Mouse (Mus musculus): ENCODE measurements at regions not wholly inside any gene's neighbourhood (a gene's known extent, or its start where the extent isn't known, plus 50 kb on each side); places are given as distances from the start of the nearest gene placed in this dataset.

DNA sequence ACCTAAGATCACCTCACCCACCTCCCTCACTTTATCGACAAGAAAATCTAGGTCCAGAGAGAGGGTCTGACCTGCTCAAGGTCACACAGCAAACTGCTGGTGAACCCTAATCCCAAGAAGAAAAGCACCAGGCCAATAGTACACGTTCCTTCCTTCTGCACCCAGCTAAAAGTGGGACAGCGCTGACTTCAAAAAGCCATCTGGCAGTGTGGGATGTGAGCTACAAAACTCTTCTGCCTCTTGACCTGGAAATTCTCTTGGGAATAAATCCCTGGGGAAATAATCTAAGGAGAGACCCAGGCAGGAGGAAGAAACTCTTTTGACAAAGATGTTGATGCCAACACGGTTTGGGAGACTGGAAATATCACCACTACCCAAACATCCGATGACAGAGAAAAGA, 175.4 kb downstream of the Cct6b start:
- no peak for DNase-seq (ENCODE audit: low spot score)

DNA sequence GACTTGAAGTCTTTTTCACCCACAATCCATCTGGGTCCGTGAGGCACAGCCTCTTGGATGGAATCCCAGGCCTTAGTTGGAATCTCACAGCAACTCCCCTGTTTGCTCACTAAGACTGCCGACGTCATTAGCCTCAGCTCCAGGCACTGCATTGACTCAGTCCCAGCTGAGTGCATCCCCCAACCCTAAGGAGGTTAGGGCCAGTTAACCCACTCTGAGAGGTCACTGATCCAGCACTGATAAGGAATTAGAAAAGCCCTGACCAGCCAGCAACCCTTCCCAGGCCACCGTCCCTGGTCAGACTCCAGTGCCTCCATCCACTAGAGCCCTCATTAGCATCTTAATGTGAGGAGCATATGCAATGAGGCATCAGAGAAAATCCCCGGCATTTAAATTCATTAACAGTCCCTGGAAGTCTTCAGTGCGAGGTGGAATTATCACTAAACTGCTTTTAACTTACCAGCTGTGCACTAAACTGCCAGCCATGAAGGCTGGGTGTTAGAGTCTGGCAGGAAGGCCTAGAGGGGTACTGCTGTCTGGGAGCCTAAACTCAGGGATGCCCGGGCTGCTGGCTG, 184.2 kb downstream of the Cct6b start:
- DNase-seq (ENCODE audit: low spot score), result no peak

DNA sequence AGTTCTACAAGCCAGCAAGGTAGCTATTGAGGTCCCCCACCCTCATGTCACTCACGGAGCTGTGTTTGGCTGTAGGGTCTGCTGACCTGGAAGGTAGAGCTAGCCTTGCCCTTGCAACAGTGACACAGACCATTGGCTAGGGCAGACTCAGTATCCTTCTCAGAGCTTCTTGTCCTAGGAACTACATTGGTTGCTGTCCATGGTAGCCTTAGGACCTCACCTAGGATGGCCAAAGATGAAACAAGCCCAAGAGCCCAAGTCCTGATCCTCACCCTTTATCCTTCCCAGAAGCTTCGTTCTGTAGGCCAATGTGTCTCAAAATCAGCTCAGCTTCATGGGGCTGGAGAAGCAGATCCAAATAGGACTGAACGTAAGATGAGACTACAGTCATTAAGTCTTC, 187.3 kb downstream of the Tmem132e start:
- no peak for DNase-seq (ENCODE audit: low spot score)

DNA sequence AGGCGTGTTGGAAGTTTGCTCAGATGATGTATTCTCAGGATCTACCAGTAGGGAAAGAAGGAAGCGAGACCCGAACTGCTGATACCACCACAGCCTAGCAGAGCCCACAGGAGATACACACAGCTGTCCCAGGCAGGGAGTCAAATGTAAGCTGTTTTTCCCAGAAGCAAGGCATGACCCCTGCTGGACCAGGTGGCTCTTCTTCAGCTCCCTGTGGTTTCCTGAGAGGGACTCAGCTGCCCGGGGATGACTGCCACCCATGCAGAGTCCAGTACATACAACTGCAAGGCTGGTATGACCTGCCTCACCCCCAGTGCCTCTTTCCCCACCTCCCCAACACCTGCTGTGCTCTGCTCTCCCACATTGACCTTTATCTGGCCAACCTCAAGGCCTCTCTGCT, 184.4 kb downstream of the Tmem132e start:
- no peak for DNase-seq (ENCODE audit: low spot score)

DNA sequence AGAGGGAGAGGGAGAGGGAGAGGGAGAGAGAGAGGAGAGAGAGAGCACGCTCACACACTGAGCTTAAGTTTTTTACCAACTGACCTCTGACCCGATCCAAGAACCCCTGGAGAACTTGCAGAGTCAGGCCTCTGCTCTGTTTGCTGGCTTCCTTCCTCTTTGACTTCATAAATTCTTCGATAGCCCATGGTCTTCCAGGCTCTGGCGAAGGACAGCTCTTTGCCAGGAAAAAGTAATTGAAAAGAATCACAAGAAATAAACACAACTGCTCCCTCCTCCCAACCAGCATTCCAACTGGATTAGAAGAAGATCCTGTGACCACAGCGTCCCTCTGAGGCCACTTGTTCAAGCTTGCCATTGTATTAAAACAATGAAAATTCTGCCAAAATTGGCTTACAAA, 182.8 kb downstream of the Tmem132e start:
- DNase-seq (ENCODE audit: low spot score), result no peak

DNA sequence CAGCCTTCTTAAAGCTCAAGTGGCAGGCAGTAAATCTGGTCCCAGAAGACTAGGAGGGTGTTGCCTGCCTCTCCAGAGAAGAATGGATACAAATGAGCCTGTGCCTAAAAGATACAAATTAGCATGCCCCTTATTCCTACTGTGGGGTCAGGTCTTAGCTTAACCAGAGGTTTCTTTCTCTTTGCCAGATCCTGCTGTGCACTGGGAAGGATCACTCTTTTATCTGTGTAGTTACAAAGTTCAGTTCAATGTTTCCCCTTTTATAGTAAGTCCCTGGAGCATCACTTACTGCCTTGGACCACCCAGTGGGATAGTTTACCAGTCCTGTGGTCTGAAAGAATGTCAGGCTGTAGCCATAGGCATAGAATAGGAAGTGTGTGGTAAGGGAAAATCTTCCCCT, 181.1 kb downstream of the Tmem132e start:
- no peak for DNase-seq (ENCODE audit: low spot score)

DNA sequence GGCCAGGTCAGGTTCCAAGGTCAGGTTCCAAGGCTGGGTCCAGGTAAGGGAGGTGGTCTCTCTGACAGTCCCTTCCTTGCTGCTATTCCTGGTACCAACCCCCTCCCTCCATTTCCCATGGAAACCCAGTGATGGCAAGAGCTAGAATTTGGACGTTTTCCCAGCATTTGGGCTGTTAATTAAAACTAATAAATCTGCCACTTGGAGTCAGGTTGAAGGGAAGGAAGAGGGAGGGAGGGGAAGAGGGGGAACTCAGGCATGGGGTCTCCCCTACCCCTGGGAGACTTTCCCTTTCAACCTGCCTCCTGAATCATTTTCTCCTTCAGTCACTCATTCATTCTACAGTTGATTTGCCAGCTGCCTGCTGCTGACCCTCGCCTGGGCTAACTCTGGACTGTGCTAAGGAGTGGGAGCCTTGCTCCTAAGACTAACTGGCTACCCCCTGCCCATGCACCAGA, 179.5 kb downstream of the Tmem132e start:
- DNase-seq (ENCODE audit: low spot score), result no peak

DNA sequence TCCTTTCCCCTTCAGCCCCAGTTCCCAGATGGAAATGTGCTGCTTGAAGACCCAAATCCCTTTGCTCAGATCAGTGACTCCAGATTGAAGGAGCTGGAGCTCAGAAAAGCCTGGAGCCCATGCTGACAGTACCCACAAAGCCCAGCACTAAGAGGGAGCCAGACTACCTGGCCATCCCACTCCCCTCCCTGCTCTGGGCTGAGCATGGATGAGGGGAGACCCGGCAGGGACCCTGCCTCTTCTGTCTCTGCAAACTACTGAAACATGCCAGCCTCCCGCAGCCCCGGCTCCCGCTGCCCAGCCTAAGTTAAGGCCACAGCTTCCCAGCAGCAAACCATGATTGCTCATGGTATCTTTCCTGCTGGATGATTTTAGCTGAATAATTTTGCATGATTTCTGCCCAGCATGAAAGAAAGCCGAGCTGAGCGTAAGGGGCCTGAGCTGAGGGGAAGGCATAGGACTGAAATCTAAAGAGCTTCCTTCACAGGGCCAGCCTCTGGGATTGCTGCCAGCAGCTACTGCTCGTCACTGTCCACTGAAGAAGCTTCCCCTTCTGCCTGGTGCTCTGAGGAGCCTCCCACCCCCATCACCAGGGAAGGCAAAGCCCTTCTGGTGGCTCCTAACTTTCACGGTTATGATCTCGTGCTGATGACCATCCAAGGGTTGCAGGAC, 178.4 kb downstream of the Tmem132e start:
- DNase-seq (ENCODE audit: low spot score), result no peak

DNA sequence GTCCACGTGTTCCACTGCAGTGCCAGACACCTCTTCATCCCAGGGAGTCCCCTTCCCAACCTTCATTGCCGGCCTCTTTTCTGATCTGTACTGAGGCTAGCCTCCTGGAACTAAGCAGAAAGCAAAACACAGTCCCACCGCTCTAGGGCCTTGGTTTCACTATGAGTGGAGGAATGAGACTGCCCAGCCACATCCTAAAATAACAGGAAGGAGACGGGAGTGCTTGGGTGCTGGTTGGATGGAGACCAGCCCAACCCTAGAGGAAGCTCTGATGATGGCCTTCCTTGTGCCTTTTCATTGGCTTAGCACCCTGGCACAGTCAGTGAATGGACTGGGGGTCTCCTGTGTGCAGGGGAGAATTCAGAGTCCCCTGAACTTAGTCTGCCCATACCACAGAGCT, 177.4 kb downstream of the Tmem132e start:
- no peak for DNase-seq (ENCODE audit: low spot score)

DNA sequence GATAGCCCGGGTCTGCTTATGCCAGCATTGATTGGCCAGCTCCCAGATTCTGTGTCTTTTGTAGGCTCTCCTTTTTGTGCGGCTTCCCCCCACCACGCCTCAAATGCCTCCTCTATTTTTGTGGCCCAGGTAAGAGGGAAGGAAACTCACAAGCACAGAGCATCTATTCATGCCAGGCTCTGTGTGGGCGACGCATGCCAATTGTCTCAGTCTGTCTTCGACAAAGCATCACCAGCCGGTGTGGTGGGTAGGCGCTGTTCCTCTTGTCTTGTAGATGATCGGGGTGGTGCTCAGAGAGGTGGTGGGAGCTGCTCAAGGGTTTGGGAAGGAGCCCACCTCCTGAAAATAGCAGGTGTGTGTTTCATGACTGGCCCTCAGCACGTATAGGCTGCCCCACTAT, 175.5 kb downstream of the Tmem132e start:
- no peak for DNase-seq (ENCODE audit: low spot score)

DNA sequence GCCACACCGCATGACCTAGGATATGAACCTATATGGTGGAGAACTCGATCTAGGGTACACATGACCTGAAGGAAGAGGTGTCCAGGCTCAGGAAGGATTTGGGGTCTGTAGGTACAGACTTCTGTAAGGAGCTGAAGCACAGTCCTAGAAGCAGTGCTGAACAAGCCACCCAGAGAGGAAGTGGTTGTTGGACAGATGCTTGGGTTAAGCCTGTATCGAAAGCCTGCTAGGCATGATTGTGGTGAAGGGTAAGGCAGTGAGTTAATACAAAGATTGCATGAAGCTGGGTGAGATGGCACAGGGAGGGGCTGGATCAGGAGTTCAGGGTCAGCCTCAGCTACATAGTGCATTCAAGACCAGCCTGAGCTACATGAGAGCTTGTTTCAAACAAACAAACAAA, 153.3 kb downstream of the Tmem132e start:
- DNase-seq (ENCODE audit: low spot score), result no peak

DNA sequence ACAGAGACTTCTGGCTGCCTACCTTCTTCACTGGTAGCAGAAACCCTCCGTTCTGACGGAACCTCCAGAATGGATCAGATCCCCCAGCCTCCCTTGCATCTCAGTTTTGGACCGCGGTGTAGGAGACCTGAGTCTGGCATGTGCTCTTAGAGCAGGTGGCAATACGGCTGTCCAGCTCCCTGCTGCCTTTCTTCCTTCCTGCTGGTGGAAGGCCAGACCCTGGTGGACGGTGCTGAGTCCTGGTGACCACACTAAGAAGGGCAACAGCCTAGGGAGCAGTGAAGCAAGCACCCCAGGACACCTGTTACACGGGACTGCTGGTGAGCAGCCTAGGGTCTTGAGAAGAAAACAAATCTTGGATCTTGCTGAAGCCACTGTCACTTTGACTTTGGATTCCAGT, 152.7 kb downstream of the Tmem132e start:
- no peak for DNase-seq (ENCODE audit: low spot score)

DNA sequence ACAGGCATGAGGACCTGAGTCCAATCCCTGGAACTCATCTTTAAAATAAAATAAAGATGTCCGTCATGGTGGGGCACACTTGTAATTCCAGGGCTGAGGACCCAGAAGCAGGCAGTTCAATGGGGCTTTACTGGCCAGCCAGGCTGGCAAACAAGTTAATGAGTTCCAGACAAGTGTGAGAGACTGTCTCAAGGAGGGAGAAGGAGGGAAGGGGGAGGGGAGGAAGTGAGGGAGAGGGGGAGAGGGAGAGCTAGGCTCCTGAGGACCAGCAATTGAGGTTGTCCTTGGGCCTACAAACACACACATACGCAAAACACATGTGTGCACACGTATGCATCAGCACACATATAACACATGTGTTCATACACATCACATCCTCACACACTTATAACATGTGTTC, 149.2 kb downstream of the Tmem132e start:
- no peak for DNase-seq (ENCODE audit: low spot score)

DNA sequence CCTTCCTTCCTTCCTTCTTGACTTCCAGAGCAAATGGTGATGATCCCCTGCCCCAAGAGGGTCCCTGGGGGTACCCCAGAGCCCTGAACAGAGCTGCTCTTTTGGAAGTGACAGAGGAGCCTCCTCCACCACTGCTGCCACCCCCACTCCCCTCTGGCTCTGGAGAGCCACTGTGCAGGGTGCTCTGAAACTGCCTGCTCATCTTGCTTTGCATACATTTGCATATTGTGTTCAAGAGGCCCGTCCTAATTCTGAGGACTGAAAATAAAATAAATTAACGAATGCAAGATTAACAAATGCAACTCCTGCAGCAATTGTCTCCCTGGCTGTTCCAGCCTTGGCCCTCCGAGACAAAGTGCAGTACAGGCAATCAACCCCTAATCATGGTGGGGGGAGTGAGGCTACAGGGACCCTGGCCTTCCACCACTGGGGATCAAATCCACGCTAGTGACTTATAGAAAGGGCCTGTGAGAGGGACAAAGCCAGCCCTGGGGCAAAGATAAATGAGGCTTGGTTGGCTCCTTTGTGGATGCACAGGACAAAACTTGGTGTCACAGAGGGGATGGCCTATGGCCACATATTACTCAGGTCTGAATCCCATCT, 134.6 kb downstream of the Tmem132e start:
- no peak for DNase-seq (ENCODE audit: low spot score)

DNA sequence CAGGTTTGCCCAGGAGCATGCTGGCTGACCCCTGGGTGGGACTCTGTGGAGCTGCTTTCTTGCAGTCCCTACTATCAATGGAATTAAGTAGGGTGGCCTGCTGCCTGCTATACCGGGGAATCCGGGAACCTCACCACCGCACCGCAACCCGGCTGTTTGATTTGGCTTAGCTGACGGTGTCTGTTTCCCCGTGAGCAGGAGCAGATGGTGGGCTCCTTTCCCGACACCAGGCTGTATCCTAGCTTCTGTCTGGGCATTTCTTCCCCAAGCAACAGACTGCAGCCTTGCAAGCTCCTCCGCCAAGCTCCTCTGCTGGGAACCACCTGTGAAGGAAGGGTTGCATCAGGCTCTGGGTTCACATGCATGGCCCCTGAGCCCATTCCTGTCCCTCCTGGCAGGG, 132.7 kb downstream of the Tmem132e start:
- DNase-seq (ENCODE audit: low spot score), result no peak

DNA sequence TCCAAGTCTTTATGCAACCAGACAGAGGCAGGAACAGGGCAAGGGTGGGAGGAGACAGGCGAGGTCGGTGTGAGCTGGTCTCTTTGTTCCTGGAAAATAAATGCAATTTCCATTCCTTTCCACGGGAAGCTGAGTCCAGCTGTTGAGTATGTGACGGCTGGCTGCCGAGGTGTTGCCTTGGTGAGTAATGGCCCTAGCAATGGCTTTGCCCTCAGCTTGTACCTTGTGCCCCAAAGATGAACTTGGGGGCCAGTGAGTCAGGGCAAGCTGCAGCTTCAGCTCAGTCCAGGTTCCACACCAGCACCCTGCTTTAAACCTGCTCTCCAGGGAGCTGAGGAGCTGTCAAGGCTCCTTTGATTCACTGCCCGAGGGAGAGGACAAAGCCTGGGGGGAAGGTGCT, 130.0 kb downstream of the Tmem132e start:
- DNase-seq (ENCODE audit: low spot score), result no peak

DNA sequence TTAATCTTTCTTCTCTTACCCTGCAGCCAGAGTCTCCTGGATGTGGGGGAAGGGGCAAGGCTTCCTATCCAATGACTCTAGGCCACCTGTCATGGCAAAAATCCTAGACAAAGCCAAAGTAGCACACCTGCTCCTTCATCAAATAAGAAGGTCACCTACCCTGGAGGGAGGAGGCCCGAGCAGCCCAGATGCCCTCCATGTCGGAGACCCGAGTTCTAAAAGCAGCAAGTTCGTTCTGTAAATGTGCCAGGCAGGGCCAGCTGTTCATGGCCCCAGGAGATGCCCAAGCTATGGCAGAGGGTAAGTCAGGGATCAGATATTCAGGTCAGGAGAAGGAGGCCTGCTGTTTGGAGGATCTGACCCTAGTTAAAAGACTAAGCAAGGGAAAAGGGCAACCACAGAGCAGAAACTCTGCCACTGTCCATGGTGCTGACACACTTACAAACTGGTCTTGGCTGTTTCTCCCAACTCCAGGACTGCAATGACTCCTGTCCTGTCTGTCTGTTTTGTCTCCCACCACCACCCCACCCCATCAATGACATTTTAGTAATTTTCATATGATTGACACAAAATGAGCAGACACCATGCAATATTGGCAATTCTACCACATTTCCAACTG, 125.9 kb downstream of the Tmem132e start:
- peak; percentile 15 for DNase-seq (ENCODE audit: low spot score)

DNA sequence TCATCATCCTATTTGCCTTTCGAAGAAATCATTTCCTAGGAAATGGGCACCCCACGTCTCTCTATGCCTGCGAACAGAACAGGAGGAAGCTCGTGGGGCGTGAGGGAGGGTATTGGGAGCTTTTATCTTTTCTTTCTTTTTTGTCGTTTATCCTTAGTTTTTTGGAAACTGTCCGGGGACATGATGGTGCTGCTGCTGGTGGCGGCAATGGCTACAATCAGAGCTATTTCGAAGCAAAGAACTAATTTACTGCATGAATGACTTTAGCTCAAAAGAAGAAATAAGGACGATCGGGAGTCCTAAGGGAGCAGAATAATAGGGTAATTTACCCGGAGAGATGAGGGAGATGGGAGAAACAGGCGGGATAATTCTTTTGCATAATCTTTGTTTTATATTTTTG, 119.9 kb downstream of the Tmem132e start:
- DNase-seq (ENCODE audit: low spot score), result no peak

All from ovary, postnatal 14 days (tissue).